Mouse (Mus musculus): ENCODE results near the gene Hepacam. TPM values are rescaled to one million over a fixed set of nuclear protein-coding genes. Genes with fewer than 3 reads are reported as not detected.

Gene Hepacam
- 0.32 and 0.36 TPM in 2 replicates for total RNA-seq (2012; rRNA removed)

DNA sequence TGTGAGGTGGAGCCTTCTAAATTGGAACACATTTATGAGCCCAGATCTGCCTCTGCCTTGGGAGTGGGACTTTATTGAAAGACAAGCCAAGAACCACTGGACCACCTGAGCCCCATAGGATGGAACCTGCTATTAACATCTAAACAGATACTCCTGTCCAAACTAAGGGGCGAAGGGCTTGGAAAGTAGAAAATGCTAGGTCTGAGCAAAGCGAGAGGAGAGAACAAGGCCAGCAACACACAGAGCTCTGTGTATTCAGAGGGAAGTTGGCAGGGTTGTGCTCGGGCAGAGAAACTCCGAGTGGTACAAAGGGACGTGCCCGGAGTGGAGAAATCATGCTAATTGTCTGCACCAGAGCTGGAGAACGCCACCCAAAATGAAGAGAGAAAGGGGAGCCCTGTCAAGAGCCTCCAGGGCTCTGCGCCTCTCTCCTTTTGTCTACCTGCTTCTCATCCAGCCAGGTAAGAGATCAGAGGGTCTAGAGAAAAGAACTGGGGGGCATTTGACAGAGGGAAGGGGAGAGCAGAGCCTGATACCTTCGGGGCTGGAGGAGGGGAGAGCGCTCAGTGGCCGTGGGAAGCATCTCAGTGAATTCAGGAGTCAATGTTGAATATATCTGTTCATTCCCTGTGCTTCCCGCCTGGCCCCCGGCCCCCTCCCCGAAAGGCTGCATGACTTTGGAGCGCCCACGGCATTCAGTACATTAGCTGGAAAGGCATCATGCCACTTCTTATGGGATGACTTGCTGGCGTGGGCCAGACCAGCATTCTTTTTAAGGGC lies at the start of gene Hepacam:
Gene Hepacam, plus strand, starts transcription at position 51 of the 780 bp plus-strand sequence.
- Histone ChIP-seq H3K4me3 (ENCODE audit: insufficient read depth in 1 of 2, low read depth in 1 of 2, low read length in 2 of 2, poor library complexity in 1 of 2, severe bottlenecking in 1 of 2) (peak within 1 kb of the TSS; percentile 26 to 46; a peak in 2 of 4 replicates), H3K9me3 (ENCODE audit: control insufficient read depth, insufficient read depth, low read depth, low read length) (no peaks in the 10 kb centered on the region), H3K36me3 (ENCODE audit: control insufficient read depth, insufficient read depth, low read length, poor library complexity, severe bottlenecking) (no peaks in the 10 kb centered on the region), H3K27ac (ENCODE audit: insufficient read depth, low read depth, low read length, poor library complexity, severe bottlenecking) (no peak within 1 kb of the TSS), H3K9ac (ENCODE audit: insufficient read depth, low read depth, low read length, poor library complexity, severe bottlenecking) (no peak within 1 kb of the TSS), H3K4me1 (ENCODE audit: control insufficient read depth in 2 of 2, insufficient read depth in 2 of 2, low read length in 2 of 2, poor library complexity in 1 of 2) (0 out of 4 replicates have a peak, but pooled peaks cover 0 to 2% of the 10 kb centered on the region in 2 experiments)
- no peak for DNase-seq (ENCODE audit: low read depth, low spot score)
- TF ChIP-seq ZC3H11A (IDR thresholded peaks at IDR 0.05; ENCODE audit: borderline replicate concordance, low read depth, low read length) (no peak), ZNF384 (IDR thresholded peaks at IDR 0.05; ENCODE audit: low read depth, low read length) (no peak), HCFC1 (IDR thresholded peaks at IDR 0.05; ENCODE audit: borderline replicate concordance, insufficient read depth, low read length) (no peak), CHD2 (IDR thresholded peaks at IDR 0.05; ENCODE audit: low read depth, low read length) (no peak), MAFK (IDR thresholded peaks at IDR 0.05; ENCODE audit: insufficient read depth, low read depth, low read length) (no peak)
- in situ Hi-C loops (cut with MboI; ENCODE audit: low sequenced_read_pairs in 2 of 2, unreplicated experiment in 2 of 2) = no loop called here

DNA sequence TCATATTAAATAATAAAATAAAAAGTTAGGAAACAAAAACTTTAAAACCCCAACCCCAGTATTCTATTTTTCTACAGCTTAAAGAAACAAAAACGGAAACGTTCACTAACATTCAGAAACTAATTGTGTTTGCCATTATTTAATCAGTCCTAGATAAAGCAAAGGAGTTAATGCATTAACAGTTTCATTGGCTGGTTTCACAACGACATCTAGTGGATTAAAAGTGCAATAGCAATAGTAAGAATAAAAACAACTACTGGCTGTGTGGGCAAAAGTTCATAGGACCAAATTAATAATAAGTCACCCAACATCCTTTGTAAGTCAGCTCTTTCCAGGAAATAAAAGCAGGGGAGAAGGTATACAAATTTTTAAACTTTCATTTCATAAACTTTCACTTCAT lies 37.7 kb upstream of the Hepacam start:
- in situ Hi-C loops (cut with MboI; ENCODE audit: low sequenced_read_pairs in 2 of 2, unreplicated experiment in 2 of 2) = no loop called here
- no peak overlapping the region for H3K9ac ChIP-seq (ENCODE audit: insufficient read depth, low read depth, low read length, poor library complexity, severe bottlenecking)
- H3K9me3 ChIP-seq (ENCODE audit: control insufficient read depth, insufficient read depth, low read depth, low read length) = peaks cover 10% of the 10 kb centered on the region
- peaks cover 2% of the 10 kb centered on the region; the same call in 1 of the 2 replicates for H3K36me3 ChIP-seq (ENCODE audit: control insufficient read depth, insufficient read depth, low read length, poor library complexity, severe bottlenecking)
- peak; percentile 12 for DNase-seq (ENCODE audit: low read depth, low spot score)
- H3K4me1 ChIP-seq (ENCODE audit: control insufficient read depth in 2 of 2, insufficient read depth in 2 of 2, low read length in 2 of 2, poor library complexity in 1 of 2) = peaks cover 0 to 2% of the 10 kb centered on the region in 2 experiments; a peak in 1 of 4 replicates
- no peak overlapping the region for H3K4me3 ChIP-seq (ENCODE audit: insufficient read depth in 1 of 2, low read depth in 1 of 2, low read length in 2 of 2, poor library complexity in 1 of 2, severe bottlenecking in 1 of 2)
- no peak for TF ChIP-seq ZC3H11A (IDR thresholded peaks at IDR 0.05; ENCODE audit: borderline replicate concordance, low read depth, low read length)
- TF ChIP-seq MAFK (IDR thresholded peaks at IDR 0.05; ENCODE audit: insufficient read depth, low read depth, low read length) = no peak
- no peak for TF ChIP-seq ZNF384 (IDR thresholded peaks at IDR 0.05; ENCODE audit: low read depth, low read length)
- TF ChIP-seq CHD2 (IDR thresholded peaks at IDR 0.05; ENCODE audit: low read depth, low read length) = no peak
- no peak for TF ChIP-seq HCFC1 (IDR thresholded peaks at IDR 0.05; ENCODE audit: borderline replicate concordance, insufficient read depth, low read length)
- no peak overlapping the region for H3K27ac ChIP-seq (ENCODE audit: insufficient read depth, low read depth, low read length, poor library complexity, severe bottlenecking)

DNA sequence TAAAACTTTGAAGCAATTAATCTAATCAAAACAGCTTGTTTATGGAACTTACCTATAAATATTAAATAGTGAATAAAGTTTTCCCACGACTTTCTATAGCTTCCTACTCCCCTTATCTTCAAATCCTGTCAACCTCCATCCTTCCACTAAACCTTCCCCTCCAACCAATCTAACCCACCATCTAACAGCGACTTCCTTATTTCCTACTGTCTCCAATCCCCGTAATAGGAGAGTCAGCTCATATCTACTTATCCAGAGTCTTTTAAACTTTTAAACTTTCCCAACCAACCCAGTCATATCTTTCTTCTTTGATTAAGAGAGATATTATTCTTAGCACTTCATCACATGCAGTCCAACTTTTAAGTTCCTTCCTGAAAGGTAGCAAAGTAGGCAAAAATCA lies 21.7 kb upstream of the Hepacam start:
- in situ Hi-C loops (cut with MboI; ENCODE audit: low sequenced_read_pairs in 2 of 2, unreplicated experiment in 2 of 2) = no loop called here
- Histone ChIP-seq H3K27ac (ENCODE audit: insufficient read depth, low read depth, low read length, poor library complexity, severe bottlenecking) (no peak overlapping the region), H3K4me1 (ENCODE audit: control insufficient read depth in 2 of 2, insufficient read depth in 2 of 2, low read length in 2 of 2, poor library complexity in 1 of 2) (no peaks in the 10 kb centered on the region), H3K9me3 (ENCODE audit: control insufficient read depth, insufficient read depth, low read depth, low read length) (no peaks in the 10 kb centered on the region), H3K36me3 (ENCODE audit: control insufficient read depth, insufficient read depth, low read length, poor library complexity, severe bottlenecking) (peaks cover 2% of the 10 kb centered on the region; the same call in 1 of the 2 replicates), H3K9ac (ENCODE audit: insufficient read depth, low read depth, low read length, poor library complexity, severe bottlenecking) (no peak overlapping the region), H3K4me3 (ENCODE audit: insufficient read depth in 1 of 2, low read depth in 1 of 2, low read length in 2 of 2, poor library complexity in 1 of 2, severe bottlenecking in 1 of 2) (no peak overlapping the region)
- TF ChIP-seq HCFC1 (IDR thresholded peaks at IDR 0.05; ENCODE audit: borderline replicate concordance, insufficient read depth, low read length) (no peak), CHD2 (IDR thresholded peaks at IDR 0.05; ENCODE audit: low read depth, low read length) (no peak), ZC3H11A (IDR thresholded peaks at IDR 0.05; ENCODE audit: borderline replicate concordance, low read depth, low read length) (no peak), ZNF384 (IDR thresholded peaks at IDR 0.05; ENCODE audit: low read depth, low read length) (no peak), MAFK (IDR thresholded peaks at IDR 0.05; ENCODE audit: insufficient read depth, low read depth, low read length) (no peak)
- DNase-seq (ENCODE audit: low read depth, low spot score) = no peak

DNA sequence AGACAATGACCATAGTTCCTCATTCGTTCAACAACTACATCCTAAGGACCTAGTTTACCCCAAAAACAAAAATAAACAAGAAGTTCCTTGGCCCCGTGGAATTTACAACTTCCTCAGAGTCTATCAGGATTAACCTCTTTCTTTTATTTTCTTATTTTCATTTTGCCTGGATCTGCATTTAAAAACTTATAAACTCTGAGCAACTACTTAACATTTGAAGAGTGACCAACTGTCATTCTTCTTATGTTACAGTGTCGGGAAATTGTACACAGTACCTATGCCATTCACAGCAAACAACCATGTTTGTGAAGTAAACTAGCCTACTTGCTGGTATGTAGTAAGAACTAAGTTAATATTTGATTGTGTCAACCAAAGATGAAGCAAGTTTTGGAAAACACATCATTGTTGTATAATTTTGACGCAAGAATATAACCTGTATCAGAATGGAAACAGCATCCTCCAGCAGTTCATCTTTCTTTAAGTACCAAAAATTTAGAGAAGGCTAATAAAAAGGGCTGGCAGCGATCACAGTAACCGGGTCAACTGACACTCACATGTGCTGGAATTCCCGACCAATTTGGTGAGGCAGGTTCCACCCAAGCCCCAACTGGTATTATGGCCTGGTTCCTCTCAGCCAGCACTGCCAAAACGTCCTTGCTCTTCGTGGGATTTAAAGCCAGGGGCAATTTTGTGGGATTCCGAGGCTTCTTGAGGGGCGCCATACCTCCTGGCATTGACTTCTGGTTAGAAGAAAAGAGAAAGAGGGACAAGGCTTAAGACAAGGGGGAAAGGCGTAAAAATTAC lies 19.8 kb upstream of the Hepacam start:
- no peak for TF ChIP-seq CHD2 (IDR thresholded peaks at IDR 0.05; ENCODE audit: low read depth, low read length)
- no peak for TF ChIP-seq MAFK (IDR thresholded peaks at IDR 0.05; ENCODE audit: insufficient read depth, low read depth, low read length)
- TF ChIP-seq HCFC1 (IDR thresholded peaks at IDR 0.05; ENCODE audit: borderline replicate concordance, insufficient read depth, low read length) = no peak
- no peak for TF ChIP-seq ZNF384 (IDR thresholded peaks at IDR 0.05; ENCODE audit: low read depth, low read length)
- peak overlapping the region; percentile 71; the same call in 1 of the 2 replicates for H3K27ac ChIP-seq (ENCODE audit: insufficient read depth, low read depth, low read length, poor library complexity, severe bottlenecking)
- DNase-seq (ENCODE audit: low read depth, low spot score) = no peak
- in situ Hi-C loops (cut with MboI; ENCODE audit: low sequenced_read_pairs in 2 of 2, unreplicated experiment in 2 of 2) = no loop called here
- H3K36me3 ChIP-seq (ENCODE audit: control insufficient read depth, insufficient read depth, low read length, poor library complexity, severe bottlenecking) = peaks cover 2% of the 10 kb centered on the region; the same call in 1 of the 2 replicates
- H3K9me3 ChIP-seq (ENCODE audit: control insufficient read depth, insufficient read depth, low read depth, low read length) = no peaks in the 10 kb centered on the region
- peak overlapping the region; percentile 90 for H3K9ac ChIP-seq (ENCODE audit: insufficient read depth, low read depth, low read length, poor library complexity, severe bottlenecking)
- H3K4me1 ChIP-seq (ENCODE audit: control insufficient read depth in 2 of 2, insufficient read depth in 2 of 2, low read length in 2 of 2, poor library complexity in 1 of 2) = no peaks in the 10 kb centered on the region
- peak overlapping the region; percentile 80 to 85 for H3K4me3 ChIP-seq (ENCODE audit: insufficient read depth in 1 of 2, low read depth in 1 of 2, low read length in 2 of 2, poor library complexity in 1 of 2, severe bottlenecking in 1 of 2)
